Mouse (Mus musculus) forebrain, embryonic 15.5 days (tissue): ENCODE measurements at regions not wholly inside any gene's neighbourhood (a gene's known extent, or its start where the extent isn't known, plus 50 kb on each side); places are given as distances from the start of the nearest gene placed in this dataset. TPM values are rescaled to one million over a fixed set of nuclear protein-coding genes. Genes with fewer than 3 reads are reported as not detected.

ENCODE experiments used
- ATAC-seq: fragments of 200-750 bp; cut with Nextera tagmentation; replicated peaks from 2 replicates; pipeline ENCODE4 v1.8.0; 2017; ENCODE audit warnings: mild to moderate bottlenecking, moderate TSS enrichment, moderate library complexity
- H3K27ac ChIP-seq: fragments of 300-500 bp; sonication (generic); replicated peaks from 2 replicates; pipeline ENCODE4 v1.5.1; 2015; ENCODE audit warnings: mild to moderate bottlenecking, inconsistent platforms
- H3K27me3 ChIP-seq: fragments of 300-500 bp; sonication (generic); 2 replicates; pipeline ENCODE4 v1.6.1; 2015; ENCODE audit warnings: inconsistent platforms
- H3K36me3 ChIP-seq: fragments of 300-500 bp; sonication (generic); 2 replicates; pipeline ENCODE4 v1.6.1; 2015; ENCODE audit warnings: mild to moderate bottlenecking, inconsistent platforms
- H3K4me1 ChIP-seq: fragments of 300-500 bp; sonication (generic); 2 replicates; pipeline ENCODE4 v1.6.1; 2015; ENCODE audit warnings: inconsistent platforms
- H3K4me2 ChIP-seq: fragments of 300-500 bp; sonication (generic); replicated peaks from 2 replicates; pipeline ENCODE4 v1.6.1; 2015; ENCODE audit warnings: mild to moderate bottlenecking, inconsistent platforms
- H3K4me3 ChIP-seq: fragments of 300-500 bp; sonication (generic); 2 replicates; pipeline ENCODE4 v1.5.1; 2015; ENCODE audit warnings: mild to moderate bottlenecking, inconsistent platforms
- H3K9ac ChIP-seq: fragments of 300-500 bp; sonication (generic); replicated peaks from 2 replicates; pipeline ENCODE4 v1.6.1; 2015; ENCODE audit warnings: mild to moderate bottlenecking, inconsistent platforms
- H3K9me3 ChIP-seq: fragments of 300-500 bp; sonication (generic); 2 replicates; pipeline ENCODE4 v1.6.1; 2016; ENCODE audit warnings: inconsistent platforms
- WGBS: fragments of 180-500 bp; shearing (Covaris S2); methylation state at CpG from one replicate; pipeline ENCODE4 v1.1.7; 2015; ENCODE audit warnings: mixed read lengths; 5-methylcytosine and 5-hydroxymethylcytosine counted together
- microRNA-seq: library from miRNA; unstranded; fragments of <30 nt; microRNA quantifications from one replicate; pipeline ENCODE4, GENCODE M21; 2016

DNA sequence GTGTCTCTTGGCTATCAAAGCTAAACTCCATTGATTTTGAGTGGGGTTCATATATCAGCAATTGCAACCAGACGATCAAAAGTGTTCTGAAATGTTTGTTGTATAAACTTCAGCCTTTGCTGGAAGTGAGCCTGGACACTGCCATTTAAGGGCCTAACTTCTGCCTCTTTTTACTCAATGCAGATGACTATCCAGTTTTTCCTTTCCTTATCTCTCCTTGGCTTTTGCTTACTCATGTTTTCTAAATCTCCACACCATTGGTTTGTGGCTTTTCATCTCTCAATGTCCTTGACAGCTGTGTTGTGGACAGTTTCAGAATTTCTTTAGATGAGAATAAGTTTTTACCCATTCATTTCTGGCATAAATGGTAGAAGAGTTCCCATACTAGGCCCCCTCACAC, 74.3 kb upstream of the Pbx1 start:
- ATAC-seq, result no peak
- Histone ChIP-seq H3K36me3 (no peaks in the 10 kb centered on the region), H3K27me3 (no peaks in the 10 kb centered on the region), H3K4me1 (no peaks in the 10 kb centered on the region; the same call in 1 of the 2 replicates), H3K4me3 (no peak overlapping the region), H3K4me2 (no peak overlapping the region), H3K27ac (no peak overlapping the region), H3K9me3 (no peaks in the 10 kb centered on the region), H3K9ac (no peak overlapping the region)
- WGBS, result 93% methylated on average over 1 of the region's 1 CpGs

GRCm38 (mm10) chr1:168504773-168505172, 72.7 kb upstream of the Pbx1 start:
- Histone ChIP-seq H3K27ac (no peak overlapping the region), H3K4me3 (no peak overlapping the region), H3K36me3 (no peaks in the 10 kb centered on the region), H3K4me2 (no peak overlapping the region), H3K4me1 (no peaks in the 10 kb centered on the region; the same call in 1 of the 2 replicates), H3K9me3 (no peaks in the 10 kb centered on the region), H3K9ac (no peak overlapping the region), H3K27me3 (no peaks in the 10 kb centered on the region)
- ATAC-seq, result no peak
- WGBS, result 69% methylated on average over 9 of the region's 9 CpGs

- H3K4me1 ChIP-seq, result no peaks in the 10 kb centered on the region; the same call in 1 of the 2 replicates
- no peaks in the 10 kb centered on the region for H3K36me3 ChIP-seq
- 17% methylated on average over 7 of the region's 7 CpGs for WGBS
- no peaks in the 10 kb centered on the region for H3K27me3 ChIP-seq
- ATAC-seq, result 0 out of 2 replicates have a peak, but pooled peaks have one; percentile 35
- no peak overlapping the region for H3K27ac ChIP-seq
- no peak overlapping the region for H3K4me2 ChIP-seq
- H3K9ac ChIP-seq, result no peak overlapping the region
- no peaks in the 10 kb centered on the region for H3K9me3 ChIP-seq
- no peak overlapping the region for H3K4me3 ChIP-seq
Measured at GRCm38 (mm10) chr1:168502266-168502665, 70.2 kb upstream of the Pbx1 start.

DNA sequence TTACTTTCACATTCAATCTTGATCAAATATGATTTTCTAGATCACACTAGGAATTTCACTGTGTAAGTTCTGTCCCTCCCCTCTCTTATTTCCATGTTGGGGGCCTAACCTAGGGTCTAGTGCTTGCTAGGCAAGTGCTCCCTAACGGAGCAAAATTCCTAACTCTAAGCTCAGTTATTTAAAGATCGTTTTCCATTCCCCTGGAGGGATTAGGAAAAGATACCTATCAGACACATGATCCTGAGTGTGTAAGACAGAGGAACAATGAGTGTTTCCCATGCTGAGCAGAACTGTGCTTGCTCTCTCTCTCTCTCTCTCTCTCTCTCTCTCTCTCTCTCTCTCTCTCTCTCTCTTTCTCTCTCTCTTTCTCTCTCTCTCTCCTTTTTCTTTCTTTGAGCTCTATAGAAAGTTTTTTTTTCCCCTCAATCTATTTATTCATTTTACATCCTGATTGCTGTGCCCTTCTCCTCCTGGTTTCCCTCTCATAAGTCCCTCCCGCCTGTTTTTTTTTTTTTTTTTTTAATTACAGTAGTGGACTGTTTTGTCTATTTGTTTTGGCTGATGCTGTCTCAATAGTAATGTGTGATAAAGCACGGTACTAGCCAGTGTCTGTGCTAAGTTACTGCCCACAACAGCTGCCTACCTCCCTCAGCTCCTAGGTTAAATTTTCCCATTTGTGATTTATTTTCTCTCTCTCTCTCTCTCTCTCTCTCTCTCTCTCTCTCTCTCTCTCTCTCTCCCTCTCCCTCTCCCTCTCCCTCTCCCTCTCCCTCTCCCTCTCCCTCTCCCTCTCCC, 69.5 kb upstream of the Pbx1 start:
- no peaks in the 10 kb centered on the region for H3K36me3 ChIP-seq
- 21% methylated on average over 4 of the region's 4 CpGs for WGBS

DNA sequence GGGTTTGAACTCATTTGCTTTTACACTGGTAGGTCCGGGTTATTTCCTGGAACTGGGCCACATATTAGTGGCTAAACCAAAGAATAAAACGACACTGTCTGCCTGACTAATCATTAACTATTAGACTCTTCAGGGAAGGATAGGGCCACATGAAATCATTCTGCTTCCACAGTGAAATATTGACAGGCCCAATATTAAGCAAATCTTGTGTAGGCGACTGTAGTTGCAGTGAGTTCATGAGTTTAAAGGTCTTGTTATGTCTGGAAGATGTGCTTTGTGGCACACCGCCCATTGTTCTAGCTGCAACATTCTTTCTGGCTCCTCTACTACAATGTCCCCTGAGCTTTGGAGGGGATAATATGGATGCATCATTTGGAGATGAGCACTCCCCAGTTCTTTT, 65.7 kb upstream of the Pbx1 start:
- 76% methylated on average over 4 of the region's 4 CpGs for WGBS
- H3K9ac ChIP-seq, result no peak overlapping the region
- H3K9me3 ChIP-seq, result no peaks in the 10 kb centered on the region
- no peak overlapping the region for H3K4me3 ChIP-seq
- peaks cover 8% of the 10 kb centered on the region for H3K4me1 ChIP-seq
- no peak overlapping the region for H3K27ac ChIP-seq
- no peaks in the 10 kb centered on the region for H3K27me3 ChIP-seq
- no peak for ATAC-seq
- no peak overlapping the region for H3K4me2 ChIP-seq
- no peaks in the 10 kb centered on the region for H3K36me3 ChIP-seq

More for the DNA sequence above, 69.5 kb upstream of the Pbx1 start:
- Histone ChIP-seq H3K27ac (no peak overlapping the region), H3K4me1 (no peaks in the 10 kb centered on the region; the same call in 1 of the 2 replicates), H3K9me3 (no peaks in the 10 kb centered on the region), H3K4me3 (no peak overlapping the region), H3K27me3 (no peaks in the 10 kb centered on the region), H3K9ac (no peak overlapping the region), H3K4me2 (no peak overlapping the region)
- ATAC-seq, result no peak

DNA sequence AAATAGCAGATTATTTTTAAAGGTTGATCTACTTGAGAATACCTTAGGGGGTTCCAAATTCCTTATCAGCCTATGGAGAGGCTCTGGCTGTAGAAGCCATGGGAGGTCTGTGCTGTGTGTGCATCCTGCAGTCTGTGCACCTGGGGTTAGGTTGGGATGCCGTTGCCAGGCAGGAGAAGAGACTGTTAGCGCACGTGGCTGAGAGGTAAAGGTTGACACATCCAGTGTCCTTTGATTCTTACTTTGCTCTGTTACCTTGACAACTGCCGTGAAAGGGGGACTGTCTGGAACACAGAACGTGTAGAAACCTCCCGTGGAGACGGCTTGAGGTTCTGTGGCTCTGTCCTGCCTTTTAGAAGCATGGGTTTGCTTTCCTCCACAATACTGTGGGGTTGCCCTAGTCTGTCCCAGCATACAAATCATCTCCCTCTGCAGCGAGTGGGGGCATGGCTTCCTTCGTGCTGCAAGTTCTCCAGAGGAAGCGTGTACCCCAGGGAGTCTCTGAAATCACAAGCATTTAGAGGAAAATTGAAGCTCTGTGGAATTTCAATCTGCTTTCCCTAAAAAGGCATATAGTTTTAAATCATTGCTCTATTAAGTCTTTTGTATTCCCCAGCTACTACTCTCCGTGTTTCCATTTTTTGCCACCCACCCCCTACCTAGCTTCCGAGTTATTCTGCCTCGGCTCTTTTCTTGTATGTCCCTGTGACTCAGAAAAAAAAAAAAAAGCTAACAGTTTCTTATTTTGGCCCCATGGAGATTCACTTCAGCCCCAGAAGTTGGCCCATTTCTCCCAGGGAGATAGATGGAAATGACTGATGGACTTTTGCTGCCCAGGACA, 63.8 kb upstream of the Pbx1 start:
- H3K27ac ChIP-seq, result no peak overlapping the region
- WGBS, result 35% methylated on average over 13 of the region's 13 CpGs
- peak; percentile 57; the same call in 1 of the 2 replicates for ATAC-seq
- H3K9ac ChIP-seq, result no peak overlapping the region
- no peaks in the 10 kb centered on the region for H3K27me3 ChIP-seq
- no peak overlapping the region for H3K4me3 ChIP-seq
- H3K36me3 ChIP-seq, result no peaks in the 10 kb centered on the region
- H3K4me2 ChIP-seq, result 0 out of 2 replicates have a peak overlapping the region, but pooled peaks have one; percentile 0
- H3K9me3 ChIP-seq, result no peaks in the 10 kb centered on the region
- peaks cover 8% of the 10 kb centered on the region; the same call in 1 of the 2 replicates for H3K4me1 ChIP-seq

GRCm38 (mm10) chr1:168487492-168487891, 55.4 kb upstream of the Pbx1 start:
- H3K4me2 ChIP-seq, result no peak overlapping the region

GRCm38 (mm10) chr1:168483651-168484050, 51.6 kb upstream of the Pbx1 start:
- 85% methylated on average over 13 of the region's 13 CpGs for WGBS
- no peaks in the 10 kb centered on the region for H3K9me3 ChIP-seq

More at GRCm38 (mm10) chr1:168487492-168487891, 55.4 kb upstream of the Pbx1 start:
- Histone ChIP-seq H3K27ac (no peak overlapping the region), H3K36me3 (no peaks in the 10 kb centered on the region), H3K27me3 (no peaks in the 10 kb centered on the region), H3K4me3 (no peak overlapping the region), H3K9me3 (no peaks in the 10 kb centered on the region), H3K4me1 (no peaks in the 10 kb centered on the region), H3K9ac (no peak overlapping the region)
- 20% methylated on average over 7 of the region's 7 CpGs for WGBS
- ATAC-seq, result no peak

More at GRCm38 (mm10) chr1:168483651-168484050, 51.6 kb upstream of the Pbx1 start:
- H3K27me3 ChIP-seq, result no peaks in the 10 kb centered on the region
- no peak for ATAC-seq
- no peak overlapping the region for H3K27ac ChIP-seq
- no peaks in the 10 kb centered on the region for H3K36me3 ChIP-seq
- H3K4me3 ChIP-seq, result no peak overlapping the region
- no peak overlapping the region for H3K9ac ChIP-seq
- H3K4me2 ChIP-seq, result no peak overlapping the region
- H3K4me1 ChIP-seq, result no peaks in the 10 kb centered on the region

Small RNA genes lying in the stretch of these regions (microRNA-seq; reads per million reads assigned to microRNA genes)
- gene Mir6348 (not detected), gene Mir6354 (not detected)
